Mouse (Mus musculus): Measurements from ENCODE around the gene Sh3tc1.

DNA sequence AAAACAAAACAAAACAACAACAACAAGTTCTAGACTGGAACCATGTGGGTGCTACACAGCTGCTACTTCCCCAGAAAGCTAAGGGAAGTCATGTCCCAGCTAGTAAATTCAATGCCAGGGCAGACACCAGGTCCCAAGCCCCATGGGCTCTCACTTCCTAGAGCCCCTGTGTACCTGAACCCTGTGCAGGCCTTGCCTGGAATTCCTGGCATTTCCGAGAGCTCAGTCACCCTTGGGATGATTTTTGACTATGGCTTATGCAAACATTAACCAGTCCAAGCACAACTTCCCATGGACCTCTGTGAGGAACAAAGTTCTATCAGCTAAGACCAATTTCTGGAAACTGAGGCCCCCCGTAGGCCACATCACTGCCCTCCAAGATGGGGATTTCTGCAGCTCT lies 6.3 kb downstream of the Sh3tc1 start:
- TF ChIP-seq POLR2A (IDR thresholded peaks at IDR 0.05; ENCODE audit: control insufficient read depth, extremely low read depth, insufficient read depth, low read length, poor library complexity) (no peak), CTCF (IDR thresholded peaks at IDR 0.05; ENCODE audit: borderline replicate concordance, control insufficient read depth, extremely low read depth, insufficient read depth, low read length, poor library complexity) (no peak)
